Mouse (Mus musculus): ENCODE measurements around the gene Arf5. TPM values are rescaled to one million over a fixed set of nuclear protein-coding genes. Genes with fewer than 3 reads are reported as not detected.
A peak's percentile ranks its signal among the peaks of the same experiment; 100 is the strongest.

Arf5 gene
- polyA plus RNA-seq, 1 experiment from 2014 or later = 302 TPM

- Histone ChIP-seq H3K4me1 (ENCODE audit: control insufficient read depth, insufficient read depth, low read length) (no peaks in the 10 kb centered on the region), H3K4me3 (ENCODE audit: low read depth, low read length) (no peak overlapping the region), H3K4me2 (ENCODE audit: low read depth, severe bottlenecking) (no peak overlapping the region), H3K9me3 (ENCODE audit: control insufficient read depth, low read length) (no peaks in the 10 kb centered on the region), H3K27me3 (ENCODE audit: control insufficient read depth, insufficient read depth, low read length) (no peaks in the 10 kb centered on the region), H3K36me3 (ENCODE audit: control insufficient read depth, insufficient read depth, low read length) (no peaks in the 10 kb centered on the region), H3K27ac (replicated peaks; ENCODE audit: low read depth, low read length) (no peak overlapping the region), H3K9ac (ENCODE audit: low read length) (no peak overlapping the region)
- 78% methylated on average over 6 of the region's 6 CpGs for WGBS
- ATAC-seq (ENCODE audit: insufficient number of reproducible peaks, low FRiP score, low TSS enrichment, low read depth) (no peak), DNase-seq (ENCODE audit: low spot score) (no peak)
Observed at GRCm38 (mm10) chr6:28431538-28431855, 8.1 kb downstream of the Arf5 start.

GRCm38 (mm10) chr6:28447937-28448336, 24.6 kb downstream of the Arf5 start:
- 81% methylated on average over 7 of the region's 7 CpGs for WGBS
- Histone ChIP-seq H3K27ac (replicated peaks; ENCODE audit: low read depth, low read length) (no peak overlapping the region), H3K9me3 (ENCODE audit: control insufficient read depth, low read length) (no peaks in the 10 kb centered on the region), H3K27me3 (ENCODE audit: control insufficient read depth, insufficient read depth, low read length) (peaks cover 25% of the 10 kb centered on the region), H3K36me3 (ENCODE audit: control insufficient read depth, insufficient read depth, low read length) (no peaks in the 10 kb centered on the region), H3K4me1 (ENCODE audit: control insufficient read depth, insufficient read depth, low read length) (0 out of 2 replicates have a peak, but pooled peaks cover 4% of the 10 kb centered on the region), H3K4me2 (ENCODE audit: low read depth, severe bottlenecking) (no peak overlapping the region), H3K9ac (ENCODE audit: low read length) (no peak overlapping the region), H3K4me3 (ENCODE audit: low read depth, low read length) (no peak overlapping the region)
- ATAC-seq (ENCODE audit: insufficient number of reproducible peaks, low FRiP score, low TSS enrichment, low read depth) (no peak), DNase-seq (ENCODE audit: low spot score) (no peak)

- 75% methylated on average over 2 of the region's 2 CpGs for WGBS
- Histone ChIP-seq H3K4me3 (ENCODE audit: low read depth, low read length) (no peak within 1 kb of the TSS), H3K27ac (replicated peaks; ENCODE audit: low read depth, low read length) (no peak within 1 kb of the TSS), H3K36me3 (ENCODE audit: control insufficient read depth, insufficient read depth, low read length) (no peaks in the 10 kb centered on the region), H3K9me3 (ENCODE audit: control insufficient read depth, low read length) (no peaks in the 10 kb centered on the region), H3K4me2 (ENCODE audit: low read depth, severe bottlenecking) (no peak within 1 kb of the TSS), H3K27me3 (ENCODE audit: control insufficient read depth, insufficient read depth, low read length) (peaks cover 25% of the 10 kb centered on the region), H3K9ac (ENCODE audit: low read length) (no peak within 1 kb of the TSS), H3K4me1 (ENCODE audit: control insufficient read depth, insufficient read depth, low read length) (0 out of 2 replicates have a peak, but pooled peaks cover 4% of the 10 kb centered on the region)
- DNase-seq (ENCODE audit: low spot score) = no peak
- no peak for ATAC-seq (ENCODE audit: insufficient number of reproducible peaks, low FRiP score, low TSS enrichment, low read depth)
Observed at GRCm38 (mm10) chr6:28449253-28449652, 25.9 kb downstream of the Arf5 start, which contains the start of gene Pax4. Pax4 (minus strand) TSS chr6:28449353.

- Histone ChIP-seq H3K4me2 (ENCODE audit: low read depth, severe bottlenecking) (no peak overlapping the region), H3K9me3 (ENCODE audit: control insufficient read depth, low read length) (no peaks in the 10 kb centered on the region), H3K4me1 (ENCODE audit: control insufficient read depth, insufficient read depth, low read length) (0 out of 2 replicates have a peak, but pooled peaks cover 4% of the 10 kb centered on the region), H3K36me3 (ENCODE audit: control insufficient read depth, insufficient read depth, low read length) (no peaks in the 10 kb centered on the region), H3K9ac (ENCODE audit: low read length) (no peak overlapping the region), H3K27me3 (ENCODE audit: control insufficient read depth, insufficient read depth, low read length) (peaks cover 25% of the 10 kb centered on the region), H3K4me3 (ENCODE audit: low read depth, low read length) (no peak overlapping the region), H3K27ac (replicated peaks; ENCODE audit: low read depth, low read length) (no peak overlapping the region)
- WGBS = 12% methylated on average over 5 of the region's 5 CpGs
- DNase-seq (ENCODE audit: low spot score) = peak; percentile 32
- ATAC-seq (ENCODE audit: insufficient number of reproducible peaks, low FRiP score, low TSS enrichment, low read depth) = no peak
Observed at GRCm38 (mm10) chr6:28450481-28450880, 27.1 kb downstream of the Arf5 start.

GRCm38 (mm10) chr6:28450977-28451376, 27.6 kb downstream of the Arf5 start:
- H3K4me2 ChIP-seq (ENCODE audit: low read depth, severe bottlenecking) = no peak overlapping the region
- no peaks in the 10 kb centered on the region for H3K36me3 ChIP-seq (ENCODE audit: control insufficient read depth, insufficient read depth, low read length)
- H3K9ac ChIP-seq (ENCODE audit: low read length) = no peak overlapping the region
- H3K9me3 ChIP-seq (ENCODE audit: control insufficient read depth, low read length) = no peaks in the 10 kb centered on the region
- no peak overlapping the region for H3K27ac ChIP-seq (replicated peaks; ENCODE audit: low read depth, low read length)
- H3K27me3 ChIP-seq (ENCODE audit: control insufficient read depth, insufficient read depth, low read length) = peaks cover 25% of the 10 kb centered on the region
- 1% methylated on average over 12 of the region's 12 CpGs for WGBS
- DNase-seq (ENCODE audit: low spot score) (peak; percentile 38), ATAC-seq (ENCODE audit: insufficient number of reproducible peaks, low FRiP score, low TSS enrichment, low read depth) (no peak)
- H3K4me3 ChIP-seq (ENCODE audit: low read depth, low read length) = no peak overlapping the region
- 0 out of 2 replicates have a peak, but pooled peaks cover 4% of the 10 kb centered on the region for H3K4me1 ChIP-seq (ENCODE audit: control insufficient read depth, insufficient read depth, low read length)

- no peaks in the 10 kb centered on the region for H3K4me1 ChIP-seq (ENCODE audit: control insufficient read depth, insufficient read depth, low read length)
- no peak overlapping the region for H3K9ac ChIP-seq (ENCODE audit: low read length)
- no peak overlapping the region for H3K27ac ChIP-seq (replicated peaks; ENCODE audit: low read depth, low read length)
- no peaks in the 10 kb centered on the region for H3K36me3 ChIP-seq (ENCODE audit: control insufficient read depth, insufficient read depth, low read length)
- no peaks in the 10 kb centered on the region for H3K9me3 ChIP-seq (ENCODE audit: control insufficient read depth, low read length)
- H3K27me3 ChIP-seq (ENCODE audit: control insufficient read depth, insufficient read depth, low read length) = no peaks in the 10 kb centered on the region
- H3K4me2 ChIP-seq (ENCODE audit: low read depth, severe bottlenecking) = no peak overlapping the region
- ATAC-seq (ENCODE audit: insufficient number of reproducible peaks, low FRiP score, low TSS enrichment, low read depth) = no peak
- no peak overlapping the region for H3K4me3 ChIP-seq (ENCODE audit: low read depth, low read length)
- DNase-seq (ENCODE audit: low spot score) = no peak
Observed at GRCm38 (mm10) chr6:28459221-28459668, 35.9 kb downstream of the Arf5 start.

GRCm38 (mm10) chr6:28460534-28460933, 37.2 kb downstream of the Arf5 start:
- no peaks in the 10 kb centered on the region for H3K36me3 ChIP-seq (ENCODE audit: control insufficient read depth, insufficient read depth, low read length)
- WGBS = 9% methylated on average over 5 of the region's 5 CpGs

GRCm38 (mm10) chr6:28464630-28465029, 41.3 kb downstream of the Arf5 start:
- Histone ChIP-seq H3K36me3 (ENCODE audit: control insufficient read depth, insufficient read depth, low read length) (no peaks in the 10 kb centered on the region), H3K4me3 (ENCODE audit: low read depth, low read length) (no peak overlapping the region), H3K9me3 (ENCODE audit: control insufficient read depth, low read length) (no peaks in the 10 kb centered on the region), H3K27me3 (ENCODE audit: control insufficient read depth, insufficient read depth, low read length) (no peaks in the 10 kb centered on the region), H3K27ac (replicated peaks; ENCODE audit: low read depth, low read length) (no peak overlapping the region), H3K4me2 (ENCODE audit: low read depth, severe bottlenecking) (no peak overlapping the region), H3K4me1 (ENCODE audit: control insufficient read depth, insufficient read depth, low read length) (no peaks in the 10 kb centered on the region), H3K9ac (ENCODE audit: low read length) (no peak overlapping the region)
- WGBS = 11% methylated on average over 6 of the region's 6 CpGs
- ATAC-seq (ENCODE audit: insufficient number of reproducible peaks, low FRiP score, low TSS enrichment, low read depth) = no peak
- DNase-seq (ENCODE audit: low spot score) = no peak

More at GRCm38 (mm10) chr6:28460534-28460933, 37.2 kb downstream of the Arf5 start:
- no peaks in the 10 kb centered on the region for H3K4me1 ChIP-seq (ENCODE audit: control insufficient read depth, insufficient read depth, low read length)
- ATAC-seq (ENCODE audit: insufficient number of reproducible peaks, low FRiP score, low TSS enrichment, low read depth) (no peak), DNase-seq (ENCODE audit: low spot score) (peak; percentile 72)
- no peak overlapping the region for H3K4me2 ChIP-seq (ENCODE audit: low read depth, severe bottlenecking)
- no peaks in the 10 kb centered on the region for H3K27me3 ChIP-seq (ENCODE audit: control insufficient read depth, insufficient read depth, low read length)
- H3K27ac ChIP-seq (replicated peaks; ENCODE audit: low read depth, low read length) = no peak overlapping the region
- no peak overlapping the region for H3K9ac ChIP-seq (ENCODE audit: low read length)
- no peaks in the 10 kb centered on the region for H3K9me3 ChIP-seq (ENCODE audit: control insufficient read depth, low read length)
- H3K4me3 ChIP-seq (ENCODE audit: low read depth, low read length) = no peak overlapping the region

GRCm38 (mm10) chr6:28470017-28470602, 46.8 kb downstream of the Arf5 start:
- Histone ChIP-seq H3K27me3 (ENCODE audit: control insufficient read depth, insufficient read depth, low read length) (no peaks in the 10 kb centered on the region), H3K4me3 (ENCODE audit: low read depth, low read length) (no peak overlapping the region), H3K9ac (ENCODE audit: low read length) (no peak overlapping the region), H3K4me2 (ENCODE audit: low read depth, severe bottlenecking) (no peak overlapping the region), H3K9me3 (ENCODE audit: control insufficient read depth, low read length) (no peaks in the 10 kb centered on the region), H3K4me1 (ENCODE audit: control insufficient read depth, insufficient read depth, low read length) (no peaks in the 10 kb centered on the region), H3K27ac (replicated peaks; ENCODE audit: low read depth, low read length) (no peak overlapping the region), H3K36me3 (ENCODE audit: control insufficient read depth, insufficient read depth, low read length) (no peaks in the 10 kb centered on the region)
- DNase-seq (ENCODE audit: low spot score) = no peak
- WGBS = 74% methylated on average over 4 of the region's 4 CpGs
- no peak for ATAC-seq (ENCODE audit: insufficient number of reproducible peaks, low FRiP score, low TSS enrichment, low read depth)
